In the genomic region with DNA sequence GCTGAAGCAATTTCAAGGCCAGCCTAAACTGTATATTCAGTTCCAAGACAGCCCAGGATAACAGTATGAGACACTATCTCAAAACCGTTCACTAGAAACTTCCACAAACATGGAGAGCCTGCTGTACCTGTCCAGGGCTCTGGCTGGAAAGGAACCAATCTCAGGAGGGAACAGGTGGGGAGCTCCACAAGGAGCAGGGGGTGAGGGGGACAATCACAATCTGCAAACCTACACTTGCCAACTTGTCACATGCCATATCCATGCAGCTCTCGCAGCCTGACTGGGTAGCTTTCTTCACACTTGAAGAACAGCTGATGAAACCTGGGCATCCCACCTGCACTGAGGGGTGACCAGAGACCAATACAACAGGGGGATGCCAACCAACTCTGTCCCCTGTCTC, we compare ENCODE assay signal across 17 mouse cellular contexts.
"Had no signal": no experiment of that assay in that cellular context is flagged by ENCODE, and none has a peak within 500 bp of the region (broad histone marks: within the 10 kb centered on the region; RNA-seq: fewer than 3 reads in every experiment).

No protein-coding gene starts in this region.

- H3K9ac ChIP-seq: kidney, embryonic 15.5 days; limb, embryonic 15.5 days; liver, embryonic 13.5 days; liver, postnatal 0 days; lung, embryonic 15.5 days; stomach, embryonic 15.5 days had no signal

- ATAC-seq: liver, postnatal 0 days had no signal

- H3K4me2 ChIP-seq: kidney, embryonic 15.5 days; limb, embryonic 15.5 days; liver, embryonic 13.5 days; lung, embryonic 15.5 days; stomach, embryonic 15.5 days had no signal

- DNase-seq: kidney, postnatal 14 days; liver, embryonic 13.5 days; liver, postnatal 0 days; lung, postnatal 36 days; midbrain, embryonic 14.5 days; retina, postnatal 1 day; right cerebral cortex, postnatal 4 days; spleen, adult 18-20 months; thymus, adult 2 months; thymus, postnatal 36 days had no signal

- H3K4me3 ChIP-seq: kidney, embryonic 15.5 days; left cerebral cortex, adult 2 months; limb, embryonic 15.5 days; liver, embryonic 13.5 days; lung, embryonic 15.5 days; midbrain, embryonic 10.5 days; myocyte; stomach, embryonic 15.5 days had no signal

- H3K9me3 ChIP-seq: kidney, embryonic 15.5 days; limb, embryonic 15.5 days; liver, embryonic 13.5 days; lung, embryonic 15.5 days; midbrain, embryonic 10.5 days; stomach, embryonic 15.5 days had no signal

- H3K4me1 ChIP-seq: kidney, embryonic 15.5 days; limb, embryonic 15.5 days; lung, embryonic 15.5 days; midbrain, embryonic 10.5 days; stomach, embryonic 15.5 days had no signal

- H3K27ac ChIP-seq: kidney, embryonic 15.5 days; left cerebral cortex, adult 2 months; limb, embryonic 15.5 days; liver, embryonic 13.5 days; lung, embryonic 15.5 days; midbrain, embryonic 10.5 days; stomach, embryonic 15.5 days had no signal

- H3K27me3 ChIP-seq: kidney, embryonic 15.5 days; limb, embryonic 15.5 days; liver, embryonic 13.5 days; lung, embryonic 15.5 days; stomach, embryonic 15.5 days had no signal
